Mouse (Mus musculus) T-helper 17 cell (primary cell): ENCODE results near the gene Igsf10.

Experiments used
- in situ Hi-C, 2 experiments: fragments of 300-600 bp; cut with MboI, MseI; formaldehyde crosslinking; loops; 1 replicate in 1 of 2; 2 replicates in 1 of 2; pipeline ENCODE4 v1.15.1; 2025; ENCODE audit warnings: high pct_unique_total_duplicates in 2 of 2

The Igsf10 gene

GRCm38 (mm10) chr3:59293437-59294199 is 50.6 kb downstream of the Igsf10 start:
- in situ Hi-C loops = loop anchor here (10.0 kb wide), 2 partner anchors 209 to 219 kb away; no protein-coding TSS in a partner anchor

DNA sequence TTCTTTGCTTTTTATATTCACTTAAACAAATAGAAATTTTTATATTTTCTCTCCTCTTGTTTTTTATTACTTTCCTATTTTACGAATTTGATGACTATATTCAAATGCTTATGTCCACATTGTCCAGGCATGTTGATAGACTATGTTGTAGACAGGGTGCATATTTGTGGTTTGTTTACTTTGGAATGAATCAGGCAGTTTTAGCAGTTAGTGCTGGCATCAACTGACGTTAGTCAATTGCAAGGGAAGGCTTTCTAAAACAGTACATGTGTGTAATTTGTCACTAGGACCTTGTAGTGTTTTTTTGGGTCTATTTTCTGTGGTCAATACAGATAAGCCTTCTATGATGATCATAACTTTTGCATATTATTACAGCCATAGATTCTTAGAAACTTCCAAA is 53.6 kb downstream of the Igsf10 start:
- in situ Hi-C loops = loop anchor here (10.0 kb wide), 2 partner anchors 206 to 216 kb away; no protein-coding TSS in a partner anchor

GRCm38 (mm10) chr3:59278620-59279019 is 65.6 kb downstream of the Igsf10 start:
- in situ Hi-C loops = no loop called here

DNA sequence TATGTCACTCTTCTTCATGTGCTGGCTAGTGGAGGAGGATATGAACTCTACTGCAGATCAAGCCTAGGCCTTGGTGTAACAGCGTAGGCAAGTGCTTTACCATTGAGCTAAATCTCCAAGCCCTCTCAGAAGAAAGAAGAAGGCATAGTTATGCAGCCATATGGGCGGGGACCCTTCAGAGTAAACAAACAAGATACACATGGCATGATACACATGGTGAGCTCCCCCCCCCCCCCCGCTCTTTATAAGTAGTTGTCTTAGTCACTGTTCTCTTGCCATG is 66.0 kb downstream of the Igsf10 start:
- in situ Hi-C loops = no loop called here

GRCm38 (mm10) chr3:59277502-59278253 is 66.5 kb downstream of the Igsf10 start:
- in situ Hi-C loops = no loop called here

DNA sequence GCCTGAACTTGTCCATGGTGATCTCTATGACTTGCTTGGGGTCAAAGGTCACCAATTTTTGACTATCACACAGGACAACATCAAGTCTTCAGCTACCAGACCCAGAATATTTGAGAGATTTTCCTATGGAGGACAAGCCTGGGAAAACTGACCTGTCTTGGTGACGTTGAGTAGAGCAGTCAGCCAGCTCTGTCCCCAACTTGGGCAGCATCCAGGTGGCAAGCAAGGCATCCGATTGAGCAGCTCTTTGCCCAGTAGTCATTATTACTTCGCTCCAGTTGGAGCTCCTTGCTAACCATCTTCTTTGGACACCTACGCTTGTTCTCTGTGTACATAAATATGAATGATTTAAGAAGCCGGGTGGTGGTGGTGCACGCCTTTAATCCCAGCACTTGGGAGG is 73.4 kb downstream of the Igsf10 start:
- in situ Hi-C loops = no loop called here
